Mouse (Mus musculus): ENCODE results near the gene Gm6525. TPM values are rescaled to one million over a fixed set of nuclear protein-coding genes. Genes with fewer than 3 reads are reported as not detected.

Gene Gm6525
- polyA plus RNA-seq, 1 experiment from 2014 or later = 1.7 TPM

DNA sequence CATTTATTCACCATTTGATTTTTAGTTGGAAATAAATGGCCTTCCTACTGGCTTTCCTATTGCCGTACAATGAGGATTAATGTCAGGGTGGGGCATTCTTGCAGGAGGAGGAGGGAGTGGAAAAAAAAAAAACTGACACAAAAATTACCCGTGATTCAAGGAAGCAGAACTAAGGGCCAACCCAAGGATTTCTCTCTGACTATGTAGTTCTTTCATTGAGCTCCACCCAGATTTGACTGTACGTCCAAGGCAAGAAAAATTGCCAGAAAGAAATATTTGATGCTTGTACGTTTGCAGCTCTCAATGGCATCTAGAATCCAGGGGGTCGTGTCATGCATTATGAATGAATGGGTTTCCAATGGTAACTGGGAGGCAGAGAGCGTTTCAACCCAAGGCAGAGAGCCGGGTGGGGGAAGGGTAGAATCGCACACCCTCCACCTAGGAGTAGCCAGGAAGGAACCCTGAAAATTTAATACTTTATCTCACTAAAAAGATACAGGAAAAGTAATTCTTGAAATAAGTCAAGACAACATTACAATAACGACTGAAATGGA lies 45.9 kb downstream of the Gm6525 start:
- 3% methylated on average over 9 of the region's 9 CpGs for WGBS
- no peaks in the 10 kb centered on the region for H3K27me3 ChIP-seq (ENCODE audit: control insufficient read depth, insufficient read depth, low read length)
- no peak; the same call in 1 of the 2 replicates for ATAC-seq (ENCODE audit: insufficient number of reproducible peaks, insufficient read depth, low FRiP score, low read depth)
- peak overlapping the region; percentile 74 for H3K4me2 ChIP-seq (replicated peaks; ENCODE audit: low read depth, low read length)
- H3K27ac ChIP-seq (ENCODE audit: low read length) = no peak overlapping the region
- peak overlapping the region; percentile 36 for H3K4me3 ChIP-seq (ENCODE audit: low read depth, low read length)
- H3K36me3 ChIP-seq (ENCODE audit: control insufficient read depth, insufficient read depth, low read length) = no peaks in the 10 kb centered on the region
- peaks cover 15% of the 10 kb centered on the region; the same call in 1 of the 2 replicates for H3K4me1 ChIP-seq (ENCODE audit: control insufficient read depth, insufficient read depth, low read length)
- H3K9ac ChIP-seq (replicated peaks; ENCODE audit: low read depth, low read length) = peak overlapping the region; percentile 34; the same call in 1 of the 2 replicates
- H3K9me3 ChIP-seq (ENCODE audit: control insufficient read depth, low read depth, low read length) = no peaks in the 10 kb centered on the region

DNA sequence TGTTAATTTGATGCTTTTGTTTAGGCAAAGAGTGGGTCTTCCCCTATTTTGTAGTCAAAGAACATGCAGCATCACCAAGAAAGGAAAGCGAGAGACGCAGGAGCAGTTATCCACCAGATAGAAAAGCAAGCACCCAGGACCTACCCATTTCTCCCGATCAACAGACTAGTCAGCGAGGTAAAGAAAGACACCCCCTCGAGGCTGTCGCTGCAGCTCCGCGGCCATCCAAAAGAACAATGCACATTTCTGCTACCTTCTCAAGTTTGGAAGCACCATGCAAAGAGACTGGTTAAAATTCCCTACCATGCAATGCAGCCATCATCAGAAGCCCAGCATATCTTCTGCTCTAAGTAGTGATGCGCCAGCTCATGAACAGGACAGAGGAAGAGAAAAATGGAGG lies 46.4 kb downstream of the Gm6525 start:
- H3K27ac ChIP-seq (ENCODE audit: low read length) = no peak overlapping the region
- H3K4me1 ChIP-seq (ENCODE audit: control insufficient read depth, insufficient read depth, low read length) = peaks cover 15% of the 10 kb centered on the region; the same call in 1 of the 2 replicates
- no peak for ATAC-seq (ENCODE audit: insufficient number of reproducible peaks, insufficient read depth, low FRiP score, low read depth)

DNA sequence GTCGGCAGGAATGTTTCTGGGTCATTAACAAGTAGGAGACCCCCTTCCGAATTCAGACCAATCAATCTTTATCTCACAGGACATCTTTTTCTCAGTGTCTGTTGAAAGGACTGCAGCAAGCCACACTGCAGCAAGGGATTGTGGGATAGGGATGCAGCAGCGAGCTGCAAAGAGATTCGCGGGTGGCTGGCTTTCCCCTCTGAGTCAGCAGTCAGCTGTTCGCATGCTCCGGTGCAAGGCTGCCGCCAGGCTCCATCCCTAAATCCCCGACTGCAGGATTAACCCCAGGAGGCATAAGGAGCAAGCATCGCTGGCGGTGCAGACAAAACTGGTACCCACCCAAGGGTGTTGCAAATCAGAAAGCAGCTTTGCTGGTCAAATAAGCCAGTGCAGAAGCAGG lies 46.8 kb downstream of the Gm6525 start:
- peaks cover 15% of the 10 kb centered on the region; the same call in 1 of the 2 replicates for H3K4me1 ChIP-seq (ENCODE audit: control insufficient read depth, insufficient read depth, low read length)
- H3K9me3 ChIP-seq (ENCODE audit: control insufficient read depth, low read depth, low read length) = no peaks in the 10 kb centered on the region
- H3K4me3 ChIP-seq (ENCODE audit: low read depth, low read length) = peak overlapping the region; percentile 36
- H3K27ac ChIP-seq (ENCODE audit: low read length) = no peak overlapping the region; the same call in 1 of the 2 replicates
- under 1% methylated on average over 11 of the region's 11 CpGs for WGBS
- peak overlapping the region; percentile 34 for H3K9ac ChIP-seq (replicated peaks; ENCODE audit: low read depth, low read length)
- ATAC-seq (ENCODE audit: insufficient number of reproducible peaks, insufficient read depth, low FRiP score, low read depth) = peak; percentile 53; the same call in 1 of the 2 replicates
- no peaks in the 10 kb centered on the region for H3K36me3 ChIP-seq (ENCODE audit: control insufficient read depth, insufficient read depth, low read length)
- H3K4me2 ChIP-seq (replicated peaks; ENCODE audit: low read depth, low read length) = peak overlapping the region; percentile 74
- H3K27me3 ChIP-seq (ENCODE audit: control insufficient read depth, insufficient read depth, low read length) = no peaks in the 10 kb centered on the region

More for the DNA sequence above, 46.4 kb downstream of the Gm6525 start:
- Histone ChIP-seq H3K4me3 (ENCODE audit: low read depth, low read length) (peak overlapping the region; percentile 36), H3K27me3 (ENCODE audit: control insufficient read depth, insufficient read depth, low read length) (no peaks in the 10 kb centered on the region), H3K9ac (replicated peaks; ENCODE audit: low read depth, low read length) (peak overlapping the region; percentile 34), H3K4me2 (replicated peaks; ENCODE audit: low read depth, low read length) (peak overlapping the region; percentile 74), H3K9me3 (ENCODE audit: control insufficient read depth, low read depth, low read length) (no peaks in the 10 kb centered on the region), H3K36me3 (ENCODE audit: control insufficient read depth, insufficient read depth, low read length) (no peaks in the 10 kb centered on the region)
- under 1% methylated on average over 9 of the region's 9 CpGs for WGBS

Other genes with a start within 250 kb of the Gm6525 start
- 65.2 and 74.6 TPM in 2 replicates for gene Tmem131l, start 133.9 kb upstream of the Gm6525 start, polyA plus RNA-seq (2014; fragmentation: Nextera tagmentation; extraction: Ambion mirVana)
- gene Mnd1, start 18.3 kb upstream of the Gm6525 start, polyA plus RNA-seq (2014; fragmentation: Nextera tagmentation; extraction: Ambion mirVana) = 15.2 and 18.2 TPM in 2 replicates
- 37.1 and 38.0 TPM in 2 replicates for gene Trim2, start 132.8 kb downstream of the Gm6525 start, polyA plus RNA-seq (2014; fragmentation: Nextera tagmentation; extraction: Ambion mirVana)